Mouse (Mus musculus) heart, adult 9 months (tissue): ENCODE measurements at regions not wholly inside any gene's neighbourhood (a gene's known extent, or its start where the extent isn't known, plus 50 kb on each side); places are given as distances from the start of the nearest gene placed in this dataset.

Experiments
- DNase-seq, 2 experiments: peaks; one replicate each; pipeline ENCODE4 v3.0.0; 2022; ENCODE audit warnings: low spot score in 2 of 2

DNA sequence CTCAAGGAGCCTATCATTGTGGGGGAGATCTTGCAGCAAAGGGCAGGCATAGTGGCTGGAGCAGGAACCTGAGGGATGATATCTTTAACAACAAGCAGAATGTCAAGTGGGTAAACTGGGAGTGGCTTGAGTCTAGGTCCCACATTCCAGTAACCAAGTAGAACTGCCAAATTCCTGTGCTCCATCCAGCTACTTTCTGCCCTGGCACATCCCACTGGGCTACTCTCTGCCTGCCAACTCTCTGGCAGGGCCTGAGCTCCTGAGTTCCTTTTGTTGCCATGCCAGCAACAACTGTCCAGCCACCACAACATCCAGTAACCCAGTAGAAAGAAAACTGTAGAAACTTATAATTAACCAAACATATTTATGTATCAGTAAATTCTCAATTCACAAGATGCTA is 1088.8 kb upstream of the Tenm4 start:
- DNase-seq = peak; percentile 44 to 57

DNA sequence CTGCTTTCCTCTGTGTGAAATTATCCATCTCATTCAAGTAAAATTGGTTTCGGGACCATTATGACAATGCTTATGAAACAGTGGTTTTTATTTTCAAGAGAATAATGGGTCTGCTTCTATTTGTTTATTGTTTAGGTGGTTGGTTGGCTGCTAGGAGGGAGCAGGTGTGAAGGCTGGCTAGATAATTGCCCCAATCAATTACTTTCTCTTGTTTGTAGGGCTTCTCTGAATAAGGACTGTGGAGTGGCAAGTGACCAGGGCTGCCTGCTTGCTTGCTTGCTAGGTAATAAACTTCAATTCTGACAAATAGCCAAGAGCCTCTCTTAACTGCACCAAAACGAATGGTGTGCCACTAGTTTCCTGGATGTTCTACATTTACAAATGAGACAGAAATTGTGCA is 1086.7 kb upstream of the Tenm4 start:
- no peak for DNase-seq

DNA sequence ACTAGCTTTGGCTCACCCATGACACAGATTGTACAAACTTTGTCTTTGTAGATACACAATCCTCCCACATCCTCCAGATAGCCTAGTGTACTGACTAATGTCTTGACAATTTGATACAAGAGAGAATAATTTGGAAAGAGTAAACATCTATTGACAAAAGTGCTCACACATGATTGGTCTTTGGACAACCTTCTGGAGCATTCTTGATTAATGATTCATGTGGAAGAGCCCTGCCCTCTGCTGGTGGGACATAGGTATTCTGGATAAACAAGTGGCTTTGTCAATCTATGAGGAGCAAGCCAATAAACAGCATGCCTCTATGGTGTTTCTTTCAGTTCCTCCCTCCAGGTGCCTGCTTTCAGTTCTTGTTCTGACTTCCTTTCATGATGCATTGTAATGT is 1079.7 kb upstream of the Tenm4 start:
- DNase-seq = peak in 1 of 2 experiments; percentile 1

DNA sequence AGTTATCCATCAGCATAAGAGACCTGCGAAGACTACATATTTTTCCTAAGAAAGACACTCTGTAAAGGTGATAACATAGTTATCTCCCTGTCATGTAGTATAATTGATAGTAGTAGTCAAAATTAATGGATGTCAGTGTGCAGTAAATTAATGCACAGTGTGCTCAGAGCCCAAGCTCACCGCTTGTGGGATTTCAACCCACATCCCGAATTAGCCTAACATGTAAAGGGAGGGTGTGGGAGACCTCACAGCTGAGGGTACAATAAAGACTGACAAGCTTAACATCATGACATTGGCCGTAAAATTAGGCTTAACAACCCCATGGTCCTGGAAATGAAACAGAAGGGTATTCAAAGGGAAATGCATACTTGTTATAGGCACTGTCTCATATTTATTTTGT is 1042.0 kb upstream of the Tenm4 start:
- DNase-seq = no peak

DNA sequence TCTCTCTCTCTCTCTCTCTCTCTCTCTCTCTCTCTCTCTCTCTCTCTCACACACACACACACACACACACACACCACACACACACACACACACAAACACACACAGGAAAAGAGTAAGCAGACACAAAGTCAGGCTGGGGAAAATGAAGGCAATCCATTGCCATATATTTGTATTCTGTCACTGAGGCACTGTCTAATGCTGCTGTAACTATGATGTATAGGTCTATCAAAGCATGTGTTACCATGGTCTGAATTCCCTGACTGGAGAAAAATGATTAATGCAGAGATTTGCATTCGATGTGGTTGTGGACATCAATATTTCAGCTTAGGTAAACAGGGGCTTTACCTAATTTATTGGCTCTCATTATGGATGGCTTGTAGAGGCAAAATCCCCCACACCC is 1038.0 kb upstream of the Tenm4 start:
- no peak for DNase-seq

DNA sequence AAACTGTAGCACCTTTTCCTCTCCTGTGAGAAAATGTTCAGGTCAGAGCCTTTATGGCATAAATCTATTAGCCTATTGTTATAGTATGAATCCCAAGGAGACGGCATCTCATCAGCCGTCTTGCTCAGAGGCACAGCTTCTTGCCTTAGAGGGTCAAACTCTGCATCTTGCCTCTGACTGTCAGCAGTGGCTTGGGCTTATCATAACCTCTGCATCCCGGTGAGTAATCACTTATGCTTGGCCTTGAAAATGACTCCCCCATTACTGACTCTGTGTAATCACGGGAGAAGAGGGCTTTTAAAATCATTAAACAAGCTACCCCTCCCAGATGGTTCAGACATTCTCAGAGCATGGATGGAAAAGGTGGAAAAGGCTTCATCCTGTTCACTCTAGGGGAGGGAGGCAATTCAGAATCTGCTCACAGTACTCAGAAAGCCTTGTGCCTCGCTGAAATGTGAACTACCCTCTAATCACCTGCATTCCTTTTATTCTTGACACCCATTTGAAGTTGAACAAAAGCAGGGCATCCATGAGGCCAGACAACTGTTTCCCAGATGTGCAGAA is 1036.9 kb upstream of the Tenm4 start:
- no peak for DNase-seq

DNA sequence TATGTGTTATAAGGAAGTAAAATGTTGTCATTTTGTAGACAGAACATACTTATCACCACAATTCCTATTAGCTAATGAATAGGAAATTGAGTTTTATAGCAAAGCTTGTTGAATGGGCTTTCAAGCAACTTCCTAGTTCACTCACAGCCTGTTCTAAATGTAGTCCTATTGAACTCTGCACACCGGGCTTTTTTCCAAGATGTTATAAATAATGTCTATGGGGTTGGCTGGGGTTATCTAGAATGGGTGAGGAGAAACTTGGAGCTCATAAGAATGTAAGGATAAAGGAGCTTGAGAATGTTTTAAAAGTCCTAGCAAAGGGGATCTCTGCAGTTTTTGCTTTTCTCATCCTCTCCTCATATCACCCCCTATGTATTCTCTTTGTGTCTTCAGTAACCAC is 1029.3 kb upstream of the Tenm4 start:
- DNase-seq = peak; percentile 7

DNA sequence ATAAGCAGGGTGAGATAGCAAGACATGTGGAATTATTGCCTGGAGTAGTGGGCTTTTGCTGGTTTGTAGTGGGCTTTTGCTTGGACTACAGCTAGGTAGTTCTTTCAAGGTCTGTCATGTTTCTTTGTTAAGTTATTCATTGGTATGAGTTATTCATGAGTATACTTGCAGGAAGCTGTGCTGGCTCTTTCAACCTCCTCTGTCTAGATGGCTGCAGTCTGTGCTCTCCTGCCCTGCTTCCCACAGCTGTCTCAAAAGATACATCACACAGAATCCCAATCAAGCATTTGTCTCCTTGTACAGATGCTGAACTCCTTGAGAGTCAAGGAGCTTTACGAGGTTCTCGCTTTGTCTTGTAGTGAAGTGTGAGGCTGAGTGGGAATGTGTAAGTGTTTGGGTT is 1028.0 kb upstream of the Tenm4 start:
- DNase-seq = no peak
